In genomic region chr12:7896156-7896555, GRCm38 (mm10) we compare ENCODE assay signal across 22 mouse cellular contexts.
DNase-seq lines count a peak whose midpoint lies in the region; ATAC-seq and TF ChIP-seq lines count a peak whose summit lies in the region.
"Had no signal": no experiment of that assay in that cellular context is flagged by ENCODE, and none has a peak within 500 bp of the region (broad histone marks: within the 10 kb centered on the region; RNA-seq: fewer than 3 reads in every experiment).

No protein-coding gene starts in this region.

- no peak overlapping the region for H3K4me2 ChIP-seq in forebrain, embryonic 11.5 days (ENCODE audit: low read depth, low read length, severe bottlenecking)
- H3K4me2 ChIP-seq: embryonic facial prominence, embryonic 13.5 days; embryonic facial prominence, embryonic 15.5 days; forebrain, embryonic 13.5 days; forebrain, embryonic 15.5 days had no signal

- no peak overlapping the region for H3K9ac ChIP-seq in ES-E14 (ENCODE audit: insufficient read depth, low read depth, low read length, poor library complexity, severe bottlenecking)
- no peak overlapping the region for H3K9ac ChIP-seq in forebrain, embryonic 11.5 days (ENCODE audit: low read length)
- H3K9ac ChIP-seq: embryonic facial prominence, embryonic 13.5 days; embryonic facial prominence, embryonic 15.5 days; forebrain, embryonic 13.5 days; forebrain, embryonic 15.5 days; forebrain, postnatal 0 days had no signal

- ATAC-seq in forebrain, embryonic 11.5 days (replicated peaks; ENCODE audit: low FRiP score): no peak
- ATAC-seq: activated CD4-positive, CD25-positive, alpha-beta regulatory T cell, adult 4 months; forebrain, embryonic 13.5 days; forebrain, embryonic 15.5 days; forebrain, postnatal 0 days had no signal

- DNase-seq in ES-E14 (ENCODE audit: low read depth, low spot score) (peak; percentile 59), WW6 (ENCODE audit: low read depth, low spot score) (peak; percentile 46)
- no peak for DNase-seq in lung, postnatal 14 days
- no peak for DNase-seq in cerebellum, postnatal 25 days
- no peak for DNase-seq in forebrain, embryonic 11.5 days (ENCODE audit: low spot score)
- DNase-seq: adrenal gland, adult 8-10 months; adrenal gland, postnatal 14 days; adrenal gland, postnatal 36 days; cerebellum, adult 11-12 months; cerebellum, adult 2 months; cerebellum, adult 9-10 months; cerebellum, postnatal 10 days; cerebellum, postnatal 36 days; embryo, embryonic 11 days; forebrain, postnatal 0 days had no signal

- in situ Hi-C loops in ES-E14 (cut with MboI; ENCODE audit: low sequenced_read_pairs in 2 of 2, unreplicated experiment in 2 of 2): no loop called here

- H3K27ac ChIP-seq in ES-E14 (ENCODE audit: insufficient read depth, low read depth, low read length, poor library complexity, severe bottlenecking): no peak overlapping the region
- H3K27ac ChIP-seq in forebrain, embryonic 11.5 days (ENCODE audit: low read depth, low read length): no peak overlapping the region
- H3K27ac ChIP-seq: embryonic facial prominence, embryonic 13.5 days; embryonic facial prominence, embryonic 15.5 days; forebrain, embryonic 10.5 days; forebrain, embryonic 13.5 days; forebrain, embryonic 15.5 days had no signal

- H3K9me3 ChIP-seq in ES-E14 (ENCODE audit: control insufficient read depth, insufficient read depth, low read depth, low read length): no peaks in the 10 kb centered on the region
- H3K9me3 ChIP-seq in forebrain, embryonic 11.5 days (ENCODE audit: control insufficient read depth, low read length): no peaks in the 10 kb centered on the region
- H3K9me3 ChIP-seq: embryonic facial prominence, embryonic 13.5 days; embryonic facial prominence, embryonic 15.5 days; forebrain, embryonic 10.5 days; forebrain, embryonic 13.5 days; forebrain, embryonic 15.5 days had no signal

- H3K27me3 ChIP-seq in forebrain, embryonic 11.5 days (ENCODE audit: control insufficient read depth, insufficient read depth, low read length): no peaks in the 10 kb centered on the region
- H3K27me3 ChIP-seq: embryonic facial prominence, embryonic 13.5 days; embryonic facial prominence, embryonic 15.5 days; forebrain, embryonic 13.5 days; forebrain, embryonic 15.5 days had no signal

- peaks cover 0 to 2% of the 10 kb centered on the region in 2 experiments; a peak in 1 of 4 replicates for H3K4me1 ChIP-seq in ES-E14 (ENCODE audit: control insufficient read depth in 2 of 2, insufficient read depth in 2 of 2, low read length in 2 of 2, poor library complexity in 1 of 2)
- no peaks in the 10 kb centered on the region for H3K4me1 ChIP-seq in forebrain, embryonic 11.5 days (replicated peaks; ENCODE audit: control insufficient read depth, insufficient read depth, low read length)
- H3K4me1 ChIP-seq: embryonic facial prominence, embryonic 13.5 days; embryonic facial prominence, embryonic 15.5 days; forebrain, embryonic 10.5 days; forebrain, embryonic 13.5 days; forebrain, embryonic 15.5 days had no signal

- 57% methylated on average over 2 of the region's 2 CpGs for WGBS in forebrain, embryonic 11.5 days

- no peaks in the 10 kb centered on the region for H3K36me3 ChIP-seq in ES-E14 (ENCODE audit: control insufficient read depth, insufficient read depth, low read length, poor library complexity, severe bottlenecking)
- H3K36me3 ChIP-seq in forebrain, embryonic 11.5 days (ENCODE audit: control insufficient read depth, insufficient read depth, low read length): no peaks in the 10 kb centered on the region
- H3K36me3 ChIP-seq: embryonic facial prominence, embryonic 13.5 days; embryonic facial prominence, embryonic 15.5 days; forebrain, embryonic 10.5 days; forebrain, embryonic 15.5 days had no signal

- H3K4me3 ChIP-seq in ES-E14 (ENCODE audit: insufficient read depth in 1 of 2, low read depth in 1 of 2, low read length in 2 of 2, poor library complexity in 1 of 2, severe bottlenecking in 1 of 2): no peak overlapping the region
- no peak overlapping the region for H3K4me3 ChIP-seq in forebrain, embryonic 11.5 days (ENCODE audit: low read depth, low read length)
- H3K4me3 ChIP-seq: embryonic facial prominence, embryonic 13.5 days; embryonic facial prominence, embryonic 15.5 days; erythroblast, embryonic 14.5 days; forebrain, embryonic 10.5 days; forebrain, embryonic 13.5 days; forebrain, embryonic 15.5 days had no signal

TF ChIP-seq in ES-E14, 5 proteins besides CTCF, POLR2A, EP300 and RAD21:
- no peak for TF ChIP-seq MAFK (IDR thresholded peaks at IDR 0.05; ENCODE audit: insufficient read depth, low read depth, low read length)
- TF ChIP-seq ZNF384 (IDR thresholded peaks at IDR 0.05; ENCODE audit: low read depth, low read length): no peak
- TF ChIP-seq HCFC1 (IDR thresholded peaks at IDR 0.05; ENCODE audit: borderline replicate concordance, insufficient read depth, low read length): no peak
- no peak for TF ChIP-seq ZC3H11A (IDR thresholded peaks at IDR 0.05; ENCODE audit: borderline replicate concordance, low read depth, low read length)
- TF ChIP-seq CHD2 (IDR thresholded peaks at IDR 0.05; ENCODE audit: low read depth, low read length): no peak

Comparison
In these comparisons a context has a peak if more than half of its experiments do, and no peak if none do; other contexts are left out.
1. DNase-seq: peak in ES-E14 (single experiment) and WW6 (single experiment); none in lung, postnatal 14 days (single experiment), cerebellum, postnatal 25 days (0 of 2) and forebrain, embryonic 11.5 days (single experiment).